Mouse (Mus musculus) G1E (cell line): ENCODE measurements around the gene Gm5901.
"Not testable (repeated sequence)": the region's sequence is repeated elsewhere in the genome, so short reads cannot be mapped to it uniquely, and the experiment has no call there.

Experiments used
- CTCF ChIP-seq: IDR thresholded peaks from 2 replicates; pipeline ENCODE4 v1.5.1; 2012; ENCODE audit warnings: low read depth, low read length, inconsistent platforms, mixed read lengths
- POLR2AphosphoS5 ChIP-seq: IDR thresholded peaks from 2 replicates; pipeline ENCODE4 v1.6.1; 2012; ENCODE audit warnings: low read depth, low read length, inconsistent platforms; ENCODE audit not compliant: insufficient replicate concordance
- TAL1 ChIP-seq: conservative IDR thresholded peaks from 2 replicates; pipeline ENCODE4 v1.6.1; 2012; ENCODE audit warnings: low read depth, low read length, inconsistent platforms, mixed read lengths

DNA sequence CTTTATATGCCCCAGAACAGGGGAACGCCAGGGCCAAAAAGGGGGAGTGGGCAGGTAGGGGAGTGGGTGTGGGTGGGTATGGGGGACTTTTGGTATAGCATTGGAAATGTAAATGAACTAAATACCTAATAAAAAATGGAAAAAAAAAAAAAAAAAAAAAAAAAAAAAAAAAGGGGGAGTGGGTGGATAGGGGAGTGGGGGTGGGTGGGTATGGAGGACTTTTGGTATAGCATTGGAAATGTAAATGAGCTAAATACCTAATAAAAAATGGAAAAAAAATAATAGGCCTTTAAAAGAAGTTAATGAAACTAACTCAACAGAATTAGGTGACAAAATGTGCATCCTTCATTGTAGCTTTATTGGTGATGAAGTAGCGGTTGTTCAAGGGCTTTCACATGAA, 18.4 kb upstream of the Gm5901 start:
- not testable (repeated sequence) for TF ChIP-seq TAL1, CTCF, POLR2AphosphoS5
